Mouse (Mus musculus) telencephalon, adult 2 months (tissue): ENCODE results near the gene Bag5.
"Not testable (repeated sequence)": the region's sequence is repeated elsewhere in the genome, so short reads cannot be mapped to it uniquely, and the experiment has no call there.

ENCODE experiments used
- DNase-seq: peaks from one replicate; pipeline ENCODE4 v3.0.0-alpha.2; 2011; ENCODE audit warnings: low read depth, low spot score

Gene Bag5

DNA sequence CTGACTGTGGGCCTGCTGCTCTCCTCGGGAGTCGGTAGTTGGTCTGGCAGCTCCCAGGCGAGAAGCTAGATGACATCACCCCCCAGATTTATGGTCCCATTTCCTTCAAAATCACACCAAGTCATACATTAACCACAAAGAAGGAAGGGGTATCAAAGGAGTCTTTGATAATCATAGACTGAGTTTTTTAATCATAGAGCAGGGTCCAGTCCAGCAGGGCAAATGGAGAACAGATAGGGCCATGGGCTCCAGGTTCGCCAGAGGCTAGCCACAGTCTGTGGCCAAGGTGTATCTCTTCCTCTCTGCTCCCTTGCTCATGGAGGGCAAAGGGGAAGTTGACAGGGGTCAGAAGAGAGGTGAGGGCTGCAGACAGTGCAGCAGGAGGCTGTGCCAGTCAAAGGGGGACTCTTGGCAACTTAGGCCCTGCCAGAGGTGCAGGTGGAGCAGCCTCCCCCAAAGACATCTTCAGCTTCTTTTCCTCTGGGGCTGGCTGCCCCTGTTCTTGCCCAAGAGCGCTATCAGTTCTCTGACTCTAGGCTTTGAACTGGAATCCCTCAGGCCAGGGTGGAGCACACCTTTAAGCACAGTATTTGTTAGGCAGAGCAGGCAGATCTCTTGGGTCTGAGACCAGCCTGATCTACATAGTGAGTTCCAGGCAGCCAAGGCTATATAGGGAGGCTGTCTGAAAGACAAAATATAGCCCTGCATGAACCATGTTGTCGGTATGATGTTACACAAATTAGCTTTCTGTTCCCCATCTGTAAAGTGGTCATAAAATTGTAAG is 37.1 kb downstream of the Bag5 start:
- DNase-seq = no peak

DNA sequence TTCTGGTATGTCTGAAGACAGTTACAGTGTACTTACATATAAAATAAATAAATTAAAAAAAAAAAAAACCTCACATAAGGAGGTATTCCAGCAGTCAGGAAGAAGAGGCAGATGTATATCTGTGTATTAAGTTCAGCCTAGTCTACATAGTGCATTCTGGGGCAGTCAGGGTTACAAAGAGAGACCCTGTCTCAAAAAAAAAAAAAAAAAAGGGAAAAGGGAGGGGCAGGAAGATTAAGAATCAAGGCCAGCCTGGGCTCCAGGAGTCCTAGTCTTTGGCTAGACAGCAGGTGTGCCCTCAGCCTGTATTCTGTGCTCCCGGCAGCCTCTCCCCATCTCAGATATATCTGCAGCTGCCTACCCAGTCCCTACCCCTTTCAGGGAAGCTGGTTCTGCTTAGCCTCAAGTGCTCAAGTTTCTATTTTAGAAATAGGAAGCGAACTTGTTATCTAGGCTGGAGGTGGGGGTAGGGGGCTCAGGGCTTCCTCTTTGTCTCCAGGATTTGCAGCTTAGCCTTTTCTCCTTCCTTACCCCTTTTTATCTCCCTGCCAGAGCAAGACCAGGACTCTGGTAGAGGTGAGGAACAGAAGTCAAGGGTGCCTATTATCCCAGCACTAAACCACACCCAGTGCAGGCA is 38.1 kb downstream of the Bag5 start:
- no peak for DNase-seq

DNA sequence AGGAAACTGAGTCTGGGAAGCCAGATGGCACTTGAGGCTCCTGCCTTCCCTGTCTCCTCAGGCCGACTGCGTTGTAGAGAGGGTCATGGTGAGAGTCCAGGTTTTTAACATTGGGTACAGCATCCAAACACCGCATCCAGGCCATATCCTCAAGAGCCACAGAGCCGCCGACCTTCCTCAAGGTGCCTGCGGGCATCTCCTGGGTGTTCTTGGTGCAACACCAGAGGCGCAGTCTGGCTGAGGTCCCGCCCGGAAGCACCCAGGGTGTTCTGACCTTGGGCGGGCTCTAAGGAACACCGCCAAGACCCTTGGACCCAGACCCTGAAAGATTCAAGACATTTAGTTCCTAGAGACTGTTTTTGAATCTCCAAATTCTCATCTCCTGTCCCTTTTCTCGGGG is 40.5 kb downstream of the Bag5 start:
- DNase-seq = no peak

DNA sequence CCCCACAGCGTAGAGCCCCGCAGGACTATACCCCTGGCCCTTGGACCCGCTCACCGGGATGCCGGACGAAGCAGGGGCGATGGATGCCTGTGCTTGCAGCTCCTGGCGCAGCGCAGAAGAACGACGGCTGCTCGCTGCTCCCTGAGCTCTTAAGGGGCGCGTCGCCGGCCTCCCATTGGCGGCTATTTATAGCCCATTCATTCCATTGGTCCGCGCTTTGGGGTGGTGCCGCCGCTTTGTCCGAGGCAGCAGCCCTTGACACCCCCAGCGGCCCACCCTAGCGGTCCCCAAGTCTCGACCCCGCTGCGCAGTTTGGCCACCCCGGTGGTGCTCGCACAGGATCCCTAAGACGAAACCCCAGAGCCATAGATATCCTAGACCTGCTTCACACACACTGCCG is 40.9 kb downstream of the Bag5 start, which contains the start of gene Ckb:
Gene Ckb, minus strand, starts transcription at position 163 of the 400 bp plus-strand sequence.
- peak; percentile 86 for DNase-seq

DNA sequence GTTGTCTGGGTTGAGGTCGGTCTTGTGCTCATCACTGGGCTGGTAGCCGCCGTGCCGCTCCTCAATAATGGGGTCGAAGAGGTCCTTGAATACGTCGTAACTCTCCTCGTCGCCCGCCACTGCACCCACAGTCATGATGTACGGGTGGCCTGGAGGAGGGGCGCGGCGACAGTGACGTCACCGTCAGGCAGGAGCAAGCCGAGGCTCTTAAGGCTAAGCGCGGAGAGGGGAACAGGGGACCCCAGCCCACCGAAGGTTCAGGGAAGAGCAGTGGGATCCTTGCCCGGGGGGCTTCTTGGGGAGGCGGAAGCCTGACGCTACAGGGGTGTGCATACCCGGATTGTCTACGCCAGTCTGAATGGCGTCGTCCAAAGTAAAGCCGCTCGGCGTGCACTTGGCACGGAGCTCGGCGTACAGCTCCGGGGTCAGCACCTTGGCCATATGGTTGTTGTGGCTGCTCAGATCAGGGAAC is 41.6 kb downstream of the Bag5 start:
- DNase-seq = no peak

DNA sequence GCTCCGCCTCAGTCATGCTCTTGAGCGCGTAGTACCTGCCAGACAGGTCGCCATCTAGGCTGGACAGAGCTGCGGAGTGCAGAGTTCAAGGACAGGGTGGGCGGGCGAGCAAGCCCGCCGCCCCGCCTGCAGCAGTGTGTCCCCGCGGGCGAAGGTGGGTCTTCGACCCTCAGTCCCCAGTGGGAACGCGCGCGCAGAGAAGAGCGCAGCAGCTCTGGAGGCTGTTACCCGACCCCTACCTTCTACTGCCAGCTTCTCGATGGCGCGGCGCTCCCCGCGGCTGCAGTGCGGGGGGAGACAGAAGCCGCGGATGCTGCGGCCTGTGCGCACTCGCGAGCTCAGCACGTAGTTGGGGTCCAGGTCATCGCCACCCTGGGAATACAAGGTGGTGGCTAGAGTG is 42.1 kb downstream of the Bag5 start:
- DNase-seq = no peak

DNA sequence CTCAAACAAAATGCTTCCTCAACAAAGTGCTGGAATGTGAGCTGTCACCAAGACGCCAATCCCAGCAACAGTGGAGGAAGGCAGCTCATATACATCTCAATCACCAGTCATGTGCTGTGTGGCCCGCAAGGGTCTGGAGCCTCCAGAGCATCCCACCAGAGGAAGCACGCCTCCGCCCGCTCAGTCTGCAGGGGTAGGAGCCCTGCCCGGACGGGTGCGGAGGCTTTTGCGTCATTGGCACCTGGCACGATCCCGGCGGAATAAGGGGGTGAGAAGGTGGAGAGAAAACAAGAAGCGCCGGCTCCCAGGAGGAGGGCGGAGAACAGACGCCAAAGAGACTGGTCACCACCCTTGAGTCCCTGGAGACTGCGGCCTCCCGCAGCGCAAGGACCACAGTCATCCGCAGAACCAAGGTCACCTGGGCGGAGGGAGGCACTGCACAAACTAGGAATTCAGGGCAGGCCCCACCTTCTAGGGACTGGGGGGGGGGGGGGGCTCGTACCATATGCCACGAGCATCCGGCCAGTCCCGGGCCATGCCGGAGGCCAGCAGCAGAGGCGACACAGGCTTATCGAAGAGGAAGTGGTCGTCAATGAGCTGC is 42.6 kb downstream of the Bag5 start:
- DNase-seq = no peak

DNA sequence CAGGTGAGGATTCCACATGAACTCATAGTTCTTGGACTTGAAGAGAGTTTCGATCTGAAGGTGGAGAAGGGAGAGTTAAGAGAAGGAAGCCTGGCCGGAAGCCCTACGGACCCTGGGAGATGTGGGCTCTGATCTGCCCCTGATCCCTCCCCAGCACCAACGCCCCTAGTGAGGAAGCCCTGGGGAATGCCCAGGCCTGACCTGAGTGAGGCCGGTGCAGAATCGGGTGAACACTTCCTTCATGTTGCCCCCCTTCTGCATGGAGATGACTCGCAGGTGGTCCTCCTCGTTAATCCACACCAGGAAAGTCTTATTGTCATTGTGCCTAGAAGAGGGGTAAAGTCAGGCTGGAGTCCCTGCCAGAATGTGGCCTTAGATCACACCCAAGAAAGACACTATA is 43.1 kb downstream of the Bag5 start:
- no peak for DNase-seq

DNA sequence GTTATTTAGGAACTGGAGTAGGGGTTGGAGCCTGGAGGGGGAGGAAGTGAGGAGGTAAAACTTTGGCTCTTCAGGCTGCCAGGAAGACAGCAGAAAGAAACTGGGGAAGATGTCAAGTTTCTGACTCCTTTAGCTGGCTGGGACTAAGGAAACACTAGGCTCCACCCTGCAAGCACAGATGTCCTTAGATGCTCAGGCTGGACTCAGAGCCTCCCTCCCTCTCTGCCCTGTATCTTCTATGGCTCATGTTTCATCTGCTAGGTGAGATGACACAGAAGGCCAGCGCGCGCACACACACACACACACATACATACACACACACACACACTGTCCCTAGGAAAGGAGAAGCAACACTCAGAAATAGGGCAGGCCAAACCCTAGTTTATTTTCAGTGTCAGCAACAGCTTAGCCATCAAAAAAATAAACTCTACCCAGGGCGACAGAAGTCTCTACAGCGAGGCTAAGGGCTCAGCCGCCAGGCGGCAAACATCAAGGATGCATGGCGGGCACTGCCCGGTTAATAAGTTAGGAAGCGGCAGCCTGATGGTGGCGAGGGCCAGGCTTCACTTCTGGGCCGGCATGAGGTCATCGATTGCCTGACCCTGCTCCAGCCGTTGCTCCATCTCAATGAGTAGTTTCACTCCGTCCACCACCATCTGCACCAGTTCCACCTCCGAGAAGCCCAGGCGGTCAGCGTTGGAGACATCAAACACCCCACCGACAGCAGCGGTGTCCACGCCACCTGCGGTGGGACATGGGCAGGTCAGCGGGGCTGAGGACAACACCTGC is 43.9 kb downstream of the Bag5 start:
- DNase-seq = no peak

DNA sequence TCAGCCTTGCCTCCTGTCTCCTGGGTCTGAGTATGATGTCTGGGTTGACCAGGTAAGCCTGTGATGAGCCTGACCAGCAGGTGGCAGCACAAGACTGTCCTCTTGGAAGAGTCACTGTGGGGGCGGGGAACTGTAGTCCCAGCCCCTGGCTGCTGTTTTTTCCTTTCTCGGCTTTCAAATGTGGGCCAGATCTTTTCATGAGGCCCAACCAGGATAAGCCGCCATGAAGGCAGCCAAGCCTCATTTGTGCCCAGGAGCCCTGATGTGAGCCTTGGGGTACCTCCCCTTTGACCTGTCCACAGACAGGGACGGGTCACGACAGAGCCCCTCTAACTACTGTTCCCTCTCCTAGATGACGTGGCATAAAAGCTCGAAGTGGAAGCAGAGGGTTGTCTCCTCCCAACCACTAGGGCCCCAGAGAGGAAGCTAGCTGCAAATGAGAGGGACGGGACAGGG is 44.6 kb downstream of the Bag5 start:
- peak; percentile 91 for DNase-seq

DNA sequence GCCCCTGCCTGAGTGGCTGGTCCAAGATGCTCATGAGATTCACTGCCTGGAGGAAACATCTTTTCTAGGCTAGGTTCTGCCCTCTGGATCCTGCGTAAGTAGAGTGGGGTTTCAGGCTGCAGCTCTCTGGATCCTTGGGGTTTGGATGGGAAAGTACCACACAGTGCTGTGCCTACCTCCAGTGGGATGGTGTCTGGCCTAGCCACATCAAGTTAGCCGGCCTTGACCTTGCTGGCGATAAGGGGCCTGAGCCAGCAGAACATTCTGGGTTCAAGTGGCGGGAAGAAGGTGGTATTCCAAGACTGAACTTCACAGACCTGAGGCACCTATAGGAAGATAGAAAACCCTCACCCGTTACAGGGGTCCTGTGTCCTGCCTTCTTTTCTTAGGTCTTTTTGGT is 45.6 kb downstream of the Bag5 start:
- no peak for DNase-seq

DNA sequence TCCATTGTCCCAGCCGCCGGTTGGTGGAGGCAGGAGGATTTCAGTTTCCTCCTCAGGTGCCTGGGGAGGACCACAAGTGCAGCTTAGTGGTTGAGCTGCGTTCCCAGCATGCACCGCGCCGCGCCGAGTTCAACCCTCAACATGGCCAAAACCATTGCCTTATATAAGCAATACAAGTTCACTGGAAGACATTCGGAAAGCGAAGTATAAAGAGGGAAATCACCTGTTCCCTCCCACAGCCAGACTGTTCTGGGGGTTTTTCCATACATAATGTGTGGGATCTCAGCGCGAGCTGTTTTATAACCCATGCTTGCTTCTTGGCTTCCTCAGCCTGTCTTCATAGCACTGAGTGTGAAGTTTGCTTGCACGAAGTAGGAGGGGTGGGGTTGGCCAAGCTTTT is 46.7 kb downstream of the Bag5 start:
- DNase-seq = peak; percentile 89

DNA sequence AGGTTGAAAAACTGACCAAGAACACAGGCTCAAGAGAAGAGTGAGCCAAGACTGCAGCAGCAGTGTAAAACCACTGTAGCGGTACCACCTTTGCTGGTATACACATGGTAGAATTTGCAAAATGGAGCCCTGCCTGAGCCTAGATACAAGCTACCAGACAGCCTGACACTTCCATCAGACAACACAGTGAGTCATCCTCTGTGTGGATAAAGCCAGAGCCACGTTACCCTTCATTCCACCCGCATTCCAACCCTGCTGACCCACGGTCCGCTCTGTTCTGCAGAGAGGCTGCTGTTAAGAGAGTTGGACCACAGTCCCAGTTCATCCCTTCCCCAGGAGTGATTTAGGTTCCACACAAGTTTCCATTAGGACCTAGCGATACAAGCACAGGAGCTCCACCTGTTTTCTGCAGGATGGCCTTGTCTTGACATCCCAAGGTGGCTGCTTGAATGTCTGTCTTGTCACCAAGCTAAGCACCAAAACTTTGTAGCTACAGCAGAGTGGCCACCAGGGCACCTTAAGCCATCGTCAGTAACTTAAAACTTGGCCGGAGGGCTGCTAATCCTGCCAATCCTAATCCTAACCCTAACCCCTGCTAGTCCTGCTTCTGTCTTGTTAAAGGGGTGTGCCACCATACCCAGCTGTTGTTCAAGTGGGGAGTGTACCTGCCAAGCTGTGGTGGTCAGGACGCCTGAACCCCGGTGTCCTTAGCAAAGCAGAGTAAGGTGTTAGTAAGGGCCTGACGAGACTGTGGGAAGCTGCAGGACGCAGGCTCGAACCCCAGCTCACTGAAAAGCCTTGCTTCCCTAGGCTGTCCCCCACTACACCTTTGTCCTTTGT is 47.8 kb downstream of the Bag5 start:
- DNase-seq = no peak

DNA sequence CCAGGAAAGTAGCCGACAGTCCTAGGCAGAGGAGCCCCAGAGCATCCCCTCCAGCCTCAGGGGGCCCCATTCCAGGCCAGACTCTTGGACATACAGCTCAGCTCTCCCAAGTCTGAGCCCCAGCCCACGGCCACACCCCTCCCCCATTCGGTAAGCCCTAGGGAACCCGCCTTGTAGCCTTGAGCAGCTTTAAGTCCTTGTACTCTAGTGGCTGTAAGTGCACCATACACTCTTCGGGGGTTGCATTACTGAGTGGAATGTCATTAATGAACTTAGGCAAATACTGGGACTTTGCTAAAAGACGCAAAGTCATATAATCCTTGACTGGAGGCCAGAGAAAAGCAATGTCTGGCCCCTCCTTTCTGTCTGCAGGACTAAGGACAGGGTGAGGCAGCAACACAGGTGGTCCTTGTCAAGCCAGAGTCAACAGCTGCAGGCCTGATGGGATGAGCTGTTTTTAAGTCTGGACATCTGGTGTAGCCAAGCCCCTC is 48.9 kb downstream of the Bag5 start:
- DNase-seq = no peak

DNA sequence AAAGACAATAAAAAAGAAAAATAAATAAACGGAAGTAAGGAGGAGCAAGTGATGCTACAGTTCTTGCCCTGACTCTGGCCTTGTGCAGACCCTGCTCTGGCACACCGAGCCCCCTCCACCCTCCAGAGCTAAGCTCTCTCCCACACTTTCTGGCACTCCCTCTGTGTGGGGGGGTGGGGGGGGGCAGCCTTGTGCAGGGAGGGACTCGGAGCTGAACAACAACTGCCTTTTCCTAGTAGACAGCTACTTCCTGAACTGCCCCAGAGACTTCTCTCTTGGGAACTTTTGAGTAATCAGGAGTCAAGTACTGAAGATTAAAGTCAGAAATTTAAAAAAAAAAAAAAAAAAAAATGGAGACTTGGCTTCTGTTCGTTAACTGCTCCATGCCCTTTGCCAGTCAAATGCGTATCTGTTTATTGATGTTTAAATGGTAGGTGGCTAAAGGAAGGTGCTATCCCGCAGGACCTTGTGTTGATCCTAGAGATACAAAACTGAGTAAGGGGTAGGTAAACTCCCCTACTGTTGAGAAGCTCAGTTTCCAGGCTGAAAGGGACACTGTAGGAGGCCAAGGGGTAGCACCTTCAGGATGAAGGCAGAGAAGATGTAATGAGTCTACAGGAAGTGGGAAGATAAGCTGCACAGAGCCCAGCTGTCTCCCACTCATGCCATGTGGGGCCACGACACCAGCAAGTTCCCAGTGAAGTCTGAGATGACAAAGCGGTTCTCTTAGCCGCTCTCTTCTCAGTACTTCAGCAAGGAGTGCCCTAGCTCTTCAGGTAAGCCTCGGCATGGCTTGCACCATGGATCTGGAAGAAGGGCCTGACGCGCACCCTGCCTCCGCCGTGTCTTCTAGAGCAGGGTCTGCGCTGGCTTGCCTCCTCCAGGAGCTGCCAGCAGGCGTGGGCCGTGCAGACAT is 49.6 kb downstream of the Bag5 start:
- DNase-seq = no peak

DNA sequence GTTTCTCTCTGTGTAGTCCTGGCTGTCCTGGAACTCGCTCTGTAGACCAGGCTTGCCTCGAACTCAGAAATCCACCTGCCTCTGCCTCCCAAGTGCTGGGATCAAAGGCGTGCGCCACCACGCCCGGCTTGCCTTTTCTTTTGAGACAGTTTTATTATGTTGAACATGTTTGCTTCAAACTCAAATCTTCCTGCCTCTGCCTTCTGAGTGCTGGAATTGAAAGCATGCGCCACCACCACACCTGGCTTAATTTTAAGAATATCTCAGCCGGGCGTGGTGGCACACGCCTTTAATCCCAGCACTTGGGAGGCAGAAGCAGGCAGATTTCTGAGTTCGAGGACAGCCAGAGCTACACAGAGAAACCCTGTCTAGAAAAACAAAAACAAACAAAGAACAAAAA is 51.5 kb downstream of the Bag5 start:
- not testable (repeated sequence) for DNase-seq

DNA sequence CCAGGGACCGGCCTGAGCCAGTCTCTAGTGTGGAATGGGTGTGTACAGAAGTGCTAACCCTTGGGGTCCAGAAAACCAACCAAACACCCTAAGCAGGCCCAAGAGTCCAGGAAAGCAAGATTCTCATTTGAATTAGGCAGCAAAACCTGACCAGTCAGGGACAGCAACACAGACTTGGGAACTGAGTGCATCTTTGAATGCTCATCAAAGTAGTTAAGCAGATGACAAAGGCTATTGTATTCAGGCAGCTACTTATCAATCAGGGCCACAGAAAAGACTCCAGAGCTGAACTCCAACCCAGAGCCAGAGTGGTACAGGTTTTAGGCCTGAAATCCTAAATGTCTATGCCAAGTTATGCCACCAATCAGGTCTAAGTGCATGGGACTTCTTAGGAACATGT is 52.4 kb downstream of the Bag5 start:
- DNase-seq = no peak
